Mouse (Mus musculus) intestine, embryonic 14.5 days (tissue): ENCODE measurements around the gene Spag16. TPM values are rescaled to one million over a fixed set of nuclear protein-coding genes. Genes with fewer than 3 reads are reported as not detected.
"Not testable (repeated sequence)": the region's sequence is repeated elsewhere in the genome, so short reads cannot be mapped to it uniquely, and the experiment has no call there.

Source experiments
- ATAC-seq: fragments of 200-750 bp; cut with Nextera tagmentation; replicated peaks from 2 replicates; pipeline ENCODE4 v1.8.0; 2017; ENCODE audit warnings: low read depth, moderate number of reproducible peaks, moderate TSS enrichment, moderate library complexity; ENCODE audit not compliant: low FRiP score, low TSS enrichment
- DNase-seq: peaks from one replicate; pipeline ENCODE4 v3.0.0-alpha.2; 2018; ENCODE audit warnings: low spot score
- H3K27ac ChIP-seq: fragments of 300-500 bp; sonication (generic); 2 replicates; pipeline ENCODE4 v1.5.1; 2014; ENCODE audit warnings: low read depth, mild to moderate bottlenecking, control low read depth
- H3K27me3 ChIP-seq: fragments of 300-500 bp; sonication (generic); replicated peaks from 2 replicates; pipeline ENCODE4 v1.6.1; 2014; ENCODE audit warnings: low read length, control low read depth; ENCODE audit not compliant: control insufficient read depth, insufficient read depth
- H3K36me3 ChIP-seq: fragments of 300-500 bp; sonication (generic); 2 replicates; pipeline ENCODE4 v1.6.1; 2014; ENCODE audit warnings: low read length, control low read depth; ENCODE audit not compliant: control insufficient read depth, insufficient read depth
- H3K4me1 ChIP-seq: fragments of 300-500 bp; sonication (generic); replicated peaks from 2 replicates; pipeline ENCODE4 v1.6.1; 2014; ENCODE audit warnings: low read length, control low read depth, mixed read lengths; ENCODE audit not compliant: control insufficient read depth, insufficient read depth
- H3K4me2 ChIP-seq: fragments of 300-500 bp; sonication (generic); 2 replicates; pipeline ENCODE4 v1.6.1; 2014; ENCODE audit warnings: low read length
- H3K4me3 ChIP-seq: fragments of 300-500 bp; sonication (generic); 2 replicates; pipeline ENCODE4 v1.5.1; 2014; ENCODE audit warnings: low read depth, low read length, control low read depth, mixed read lengths
- H3K9ac ChIP-seq: fragments of 300-500 bp; sonication (generic); 2 replicates; pipeline ENCODE4 v1.6.1; 2014; ENCODE audit warnings: mild to moderate bottlenecking, low read length
- H3K9me3 ChIP-seq: fragments of 300-500 bp; sonication (generic); 2 replicates; pipeline ENCODE4 v1.6.1; 2016; ENCODE audit warnings: low read length, control low read depth; ENCODE audit not compliant: control insufficient read depth
- WGBS: fragments of 180-500 bp; shearing (Covaris S2); extraction: QIAGEN DNeasy Blood & Tissue Kit; methylation state at CpG from one replicate; pipeline ENCODE4 v1.1.7; 2014; 5-methylcytosine and 5-hydroxymethylcytosine counted together
- polyA plus RNA-seq: library from polyadenylated mRNA; unstranded; fragments of >200 nt; fragmentation: Nextera tagmentation; extraction: Ambion mirVana; gene quantifications from 2 replicates; pipeline ENCODE4 v1.2.1, GENCODE M21; 2014

Spag16 gene
- polyA plus RNA-seq, 1 experiment from 2014 or later, result 0.28 TPM

DNA sequence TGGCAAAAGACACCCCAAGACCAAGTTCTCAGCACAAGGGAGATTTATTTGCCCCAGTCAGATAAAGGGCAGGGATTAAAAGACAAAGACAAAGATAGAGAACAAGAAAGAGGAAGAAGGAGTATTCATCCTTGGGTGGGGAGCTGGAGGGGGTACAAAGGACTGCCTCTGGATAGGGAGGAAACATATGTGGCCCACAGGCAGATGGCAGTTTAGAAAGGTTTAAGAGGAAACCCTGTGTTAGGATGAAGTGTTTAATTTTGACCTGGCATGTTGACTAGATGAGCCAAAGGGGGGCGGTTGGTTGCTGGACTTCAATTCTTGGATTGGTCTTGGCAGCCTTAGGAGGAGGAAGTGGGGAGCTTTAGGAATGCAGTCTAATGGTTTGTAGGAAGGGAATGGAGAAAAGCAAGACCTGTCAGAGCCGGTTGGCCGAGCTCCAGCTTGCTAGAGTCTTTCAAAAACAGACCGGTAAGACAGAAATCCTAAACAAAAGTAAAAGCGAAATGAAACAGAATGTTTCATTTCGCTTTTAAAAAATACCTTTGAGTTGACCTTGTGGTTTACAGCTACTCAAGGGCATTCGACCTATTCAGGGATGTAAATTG lies 2.2 kb downstream of the Spag16 start:
- peak overlapping the region; percentile 35; the same call in 1 of the 2 replicates for H3K27ac ChIP-seq
- 57% methylated on average over 7 of the region's 7 CpGs for WGBS
- H3K4me1 ChIP-seq, result 0 out of 2 replicates have a peak, but pooled peaks cover 2% of the 10 kb centered on the region
- no peaks in the 10 kb centered on the region for H3K36me3 ChIP-seq
- no peak overlapping the region for H3K4me2 ChIP-seq
- H3K27me3 ChIP-seq, result no peaks in the 10 kb centered on the region
- DNase-seq, result peak; percentile 55
- no peak for ATAC-seq
- no peak overlapping the region for H3K4me3 ChIP-seq
- no peaks in the 10 kb centered on the region for H3K9me3 ChIP-seq
- no peak overlapping the region for H3K9ac ChIP-seq

DNA sequence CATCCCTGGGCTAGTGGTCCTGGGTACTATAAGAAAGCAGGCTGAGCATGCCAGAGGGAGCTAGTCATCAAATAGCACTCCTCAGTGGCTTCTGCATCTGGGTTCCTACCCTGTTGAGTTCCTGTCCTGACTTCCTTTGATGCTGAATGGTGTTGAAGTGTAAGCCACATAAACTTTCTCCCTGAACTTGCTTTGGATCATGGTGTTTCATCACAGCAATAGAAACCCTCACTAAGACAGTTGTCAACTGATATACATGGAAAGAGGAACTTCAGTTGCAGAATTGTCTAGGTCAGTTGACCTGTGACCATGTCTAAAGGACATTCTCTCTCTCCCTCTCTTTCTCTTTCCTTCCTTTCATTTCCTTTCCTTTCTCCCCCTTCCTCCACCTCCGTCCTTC lies 3.8 kb downstream of the Spag16 start:
- H3K36me3 ChIP-seq, result no peaks in the 10 kb centered on the region
- H3K27ac ChIP-seq, result no peak overlapping the region
- no peak overlapping the region for H3K4me3 ChIP-seq
- no peak overlapping the region for H3K9ac ChIP-seq
- H3K9me3 ChIP-seq, result no peaks in the 10 kb centered on the region
- no peak for DNase-seq
- H3K27me3 ChIP-seq, result no peaks in the 10 kb centered on the region
- H3K4me1 ChIP-seq, result 0 out of 2 replicates have a peak, but pooled peaks cover 2% of the 10 kb centered on the region
- WGBS, result 94% methylated on average over 1 of the region's 1 CpGs
- ATAC-seq, result no peak
- H3K4me2 ChIP-seq, result no peak overlapping the region

- Histone ChIP-seq H3K4me3 (no peak overlapping the region), H3K27me3 (no peaks in the 10 kb centered on the region), H3K36me3 (no peaks in the 10 kb centered on the region), H3K27ac (no peak overlapping the region), H3K9ac (no peak overlapping the region), H3K9me3 (no peaks in the 10 kb centered on the region), H3K4me2 (no peak overlapping the region), H3K4me1 (0 out of 2 replicates have a peak, but pooled peaks cover 2% of the 10 kb centered on the region)
- DNase-seq, result no peak
- 95% methylated on average over 2 of the region's 2 CpGs for WGBS
- no peak for ATAC-seq
Measured at GRCm38 (mm10) chr1:69831002-69831401, 4.2 kb downstream of the Spag16 start.

DNA sequence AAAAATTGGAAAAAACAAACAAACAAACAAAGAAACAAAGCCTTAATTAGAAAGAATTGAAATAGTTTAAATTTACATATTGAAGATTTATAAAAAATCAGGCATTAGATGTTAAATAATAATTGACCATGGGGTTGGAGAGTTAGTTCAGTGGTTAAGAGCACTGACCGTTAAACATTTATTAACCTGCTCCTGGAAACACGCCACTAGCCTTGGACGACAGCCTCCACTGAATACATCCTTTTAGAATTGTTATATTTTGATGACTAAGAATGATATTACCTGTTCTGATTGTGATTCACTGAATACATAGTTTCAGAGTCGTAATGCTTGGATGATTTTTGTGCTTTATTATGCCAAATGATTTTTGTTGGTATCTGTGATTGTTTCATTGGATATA lies 6.7 kb downstream of the Spag16 start:
- ATAC-seq, H3K9me3 ChIP-seq, H3K4me2 ChIP-seq, H3K4me1 ChIP-seq, H3K27ac ChIP-seq, H3K4me3 ChIP-seq, H3K27me3 ChIP-seq, H3K36me3 ChIP-seq, DNase-seq, H3K9ac ChIP-seq: not testable (repeated sequence)
- 71% methylated on average over 4 of the region's 4 CpGs for WGBS

GRCm38 (mm10) chr1:69853436-69853835 lies 26.7 kb downstream of the Spag16 start:
- no peaks in the 10 kb centered on the region for H3K9me3 ChIP-seq
- no peak overlapping the region for H3K9ac ChIP-seq
- WGBS, result 67% methylated on average over 7 of the region's 7 CpGs
- H3K4me3 ChIP-seq, result no peak overlapping the region
- H3K4me2 ChIP-seq, result no peak overlapping the region
- DNase-seq (no peak), ATAC-seq (no peak)
- no peaks in the 10 kb centered on the region for H3K27me3 ChIP-seq
- no peaks in the 10 kb centered on the region for H3K36me3 ChIP-seq
- H3K4me1 ChIP-seq, result no peaks in the 10 kb centered on the region
- H3K27ac ChIP-seq, result no peak overlapping the region

DNA sequence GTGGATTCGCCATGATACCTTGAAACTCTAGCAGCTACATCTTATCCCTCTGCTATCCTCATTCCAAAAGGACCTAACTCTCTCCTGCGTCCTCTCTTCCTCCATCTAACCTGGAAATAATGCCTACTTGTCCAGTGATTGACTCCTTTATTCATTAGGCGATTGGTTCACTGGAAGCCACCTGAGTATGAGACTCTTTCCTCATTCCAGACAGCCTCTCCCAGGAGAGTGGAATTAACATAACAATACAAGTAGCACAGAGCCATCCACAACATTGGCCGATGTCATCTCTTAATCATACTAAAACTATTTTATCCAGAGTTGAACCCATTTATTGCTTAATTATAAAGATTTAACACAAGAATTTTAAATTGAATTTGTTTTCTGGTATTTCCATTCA lies 41.0 kb downstream of the Spag16 start:
- Histone ChIP-seq H3K27ac (no peak overlapping the region), H3K4me1 (no peaks in the 10 kb centered on the region), H3K9ac (no peak overlapping the region), H3K27me3 (no peaks in the 10 kb centered on the region), H3K4me2 (no peak overlapping the region), H3K36me3 (no peaks in the 10 kb centered on the region), H3K4me3 (no peak overlapping the region), H3K9me3 (no peaks in the 10 kb centered on the region)
- DNase-seq (no peak), ATAC-seq (no peak)
- WGBS, result 83% methylated on average over 4 of the region's 4 CpGs

DNA sequence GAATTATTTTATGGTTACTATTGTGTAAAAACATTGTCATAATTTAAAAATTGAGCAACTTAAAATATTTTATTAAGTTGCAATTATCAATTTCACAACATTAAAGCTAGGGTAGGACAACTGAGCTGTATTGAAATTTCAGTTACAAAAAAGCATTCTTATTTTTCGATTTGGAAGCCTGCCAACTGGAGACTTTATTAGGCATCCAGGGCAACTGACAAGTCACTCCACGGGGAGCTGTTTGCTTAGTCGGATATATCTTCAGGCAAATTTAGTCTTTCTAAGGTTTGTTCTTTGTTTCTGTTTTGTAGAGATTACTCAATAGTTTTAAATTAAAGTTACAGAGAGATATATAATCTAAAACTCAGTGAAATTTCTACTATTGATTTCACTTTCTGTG lies 129.8 kb downstream of the Spag16 start:
- DNase-seq (no peak), ATAC-seq (no peak)
- Histone ChIP-seq H3K27me3 (no peaks in the 10 kb centered on the region), H3K9ac (no peak overlapping the region), H3K4me2 (no peak overlapping the region), H3K4me1 (no peaks in the 10 kb centered on the region), H3K27ac (no peak overlapping the region), H3K36me3 (no peaks in the 10 kb centered on the region), H3K4me3 (no peak overlapping the region), H3K9me3 (no peaks in the 10 kb centered on the region)
- WGBS, result 61% methylated on average over 3 of the region's 3 CpGs

DNA sequence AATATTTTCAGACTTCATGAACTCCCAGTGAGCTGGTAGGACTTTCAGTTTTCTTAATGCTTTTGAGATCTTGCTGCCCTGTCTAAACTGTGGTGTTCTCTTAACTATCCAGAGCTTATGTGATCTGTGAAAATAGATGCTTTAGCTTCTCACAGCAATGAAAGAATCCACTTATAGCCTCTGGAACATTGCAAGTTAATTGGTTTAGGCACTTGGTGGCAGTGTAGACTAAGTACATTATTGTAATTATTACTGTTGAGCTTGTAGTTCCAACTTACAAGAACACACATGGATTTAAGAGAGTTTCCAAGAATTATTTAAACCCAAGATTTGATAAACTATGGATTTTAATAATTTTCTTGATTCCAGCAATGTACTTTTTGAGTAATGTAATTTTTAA lies 170.1 kb downstream of the Spag16 start:
- Histone ChIP-seq H3K4me3 (no peak overlapping the region), H3K9me3 (no peaks in the 10 kb centered on the region), H3K27me3 (no peaks in the 10 kb centered on the region), H3K27ac (no peak overlapping the region), H3K4me1 (no peaks in the 10 kb centered on the region), H3K4me2 (no peak overlapping the region), H3K9ac (no peak overlapping the region), H3K36me3 (no peaks in the 10 kb centered on the region)
- ATAC-seq, result no peak
- DNase-seq, result no peak

DNA sequence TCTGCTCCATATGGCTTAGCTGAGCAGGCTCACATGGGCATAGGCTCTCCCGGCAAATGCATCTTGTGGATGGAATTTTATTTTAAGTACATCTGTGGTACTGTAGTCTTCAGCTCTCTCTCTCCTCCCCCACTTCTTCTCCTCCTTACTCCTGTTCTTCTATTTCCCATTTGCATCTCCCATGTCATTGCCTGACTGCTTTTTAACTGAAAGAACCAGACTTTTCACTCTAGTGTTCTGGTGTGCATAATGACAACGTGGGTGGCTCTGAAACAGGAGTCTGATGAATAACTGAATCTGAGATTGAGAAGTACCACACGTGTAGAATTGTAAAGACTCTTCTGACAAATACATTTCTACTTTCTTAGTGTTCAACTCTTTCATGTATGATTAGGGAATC lies 186.2 kb downstream of the Spag16 start:
- no peaks in the 10 kb centered on the region for H3K27me3 ChIP-seq
- H3K9ac ChIP-seq, result no peak overlapping the region
- H3K27ac ChIP-seq, result no peak overlapping the region
- ATAC-seq (no peak), DNase-seq (no peak)
- no peaks in the 10 kb centered on the region for H3K36me3 ChIP-seq
- no peaks in the 10 kb centered on the region for H3K9me3 ChIP-seq
- no peaks in the 10 kb centered on the region for H3K4me1 ChIP-seq
- no peak overlapping the region for H3K4me3 ChIP-seq
- 76% methylated on average over 3 of the region's 3 CpGs for WGBS
- H3K4me2 ChIP-seq, result no peak overlapping the region
